Mouse (Mus musculus) lung, adult 2 months (tissue): ENCODE data around the gene Tfdp1.
"Not testable (repeated sequence)": the region's sequence is repeated elsewhere in the genome, so short reads cannot be mapped to it uniquely, and the experiment has no call there.

Experiments used
- CTCF ChIP-seq: fragments of 200-500 bp; IDR thresholded peaks from 2 replicates; pipeline ENCODE4 v1.5.1; 2011; ENCODE audit warnings: mild to moderate bottlenecking, low read length, control low read depth; ENCODE audit not compliant: insufficient read depth
- POLR2A ChIP-seq: fragments of 200-500 bp; IDR thresholded peaks from 2 replicates; pipeline ENCODE4 v1.6.1; 2011; ENCODE audit warnings: low read depth, mild to moderate bottlenecking, control low read depth, low read length, borderline replicate concordance; ENCODE audit errors: extremely low read depth

- TF ChIP-seq CTCF, POLR2A: not testable (repeated sequence)
Measured at GRCm38 (mm10) chr8:13337245-13337644, 1.3 kb upstream of the Tfdp1 start.
